Mouse (Mus musculus) v-Abl transformed pro-B cells (cell line): Measurements from ENCODE around the gene Stk32c.

Source experiments
- in situ Hi-C, 2 experiments: fragments of 400-800 bp; cut with MboI; formaldehyde crosslinking; loops; one replicate each; pipeline ENCODE4 v1.15.1; 2025; ENCODE audit not compliant: unreplicated experiment in 2 of 2

The Stk32c gene

GRCm38 (mm10) chr7:139082281-139082680, 130.8 kb downstream of the Stk32c start:
- in situ Hi-C loops, result no loop called here

GRCm38 (mm10) chr7:139081158-139081557, 131.9 kb downstream of the Stk32c start:
- in situ Hi-C loops, result no loop called here

GRCm38 (mm10) chr7:139080714-139081113, 132.4 kb downstream of the Stk32c start:
- in situ Hi-C loops, result no loop called here

- in situ Hi-C loops, result no loop called here
These were observed 134.0 kb downstream of the Stk32c start for GRCm38 (mm10) chr7:139079141-139079540.

GRCm38 (mm10) chr7:139078181-139078580, 134.9 kb downstream of the Stk32c start:
- in situ Hi-C loops, result no loop called here

GRCm38 (mm10) chr7:139077283-139077682, 135.8 kb downstream of the Stk32c start:
- in situ Hi-C loops, result no loop called here

GRCm38 (mm10) chr7:139075054-139075794, 137.9 kb downstream of the Stk32c start:
- in situ Hi-C loops, result no loop called here

DNA sequence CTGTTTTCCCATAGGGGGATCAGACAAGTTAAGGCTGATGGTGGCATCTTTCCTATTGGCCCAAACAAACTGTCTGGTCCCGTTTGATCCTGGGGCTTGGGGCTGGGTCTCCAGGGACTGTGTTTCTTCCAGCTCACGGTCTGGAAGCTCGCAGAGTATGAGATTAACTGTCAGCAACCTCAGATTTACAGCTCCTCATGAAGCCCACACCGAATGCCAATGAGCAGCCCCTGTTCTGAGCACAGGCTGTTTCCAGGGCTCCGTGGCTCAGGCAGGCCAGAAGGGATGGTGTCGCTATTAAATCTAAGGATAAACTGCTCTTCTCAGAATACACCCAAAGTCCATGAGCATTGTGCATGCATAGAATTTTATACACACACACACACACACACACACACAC, 138.9 kb downstream of the Stk32c start:
- in situ Hi-C loops, result no loop called here

DNA sequence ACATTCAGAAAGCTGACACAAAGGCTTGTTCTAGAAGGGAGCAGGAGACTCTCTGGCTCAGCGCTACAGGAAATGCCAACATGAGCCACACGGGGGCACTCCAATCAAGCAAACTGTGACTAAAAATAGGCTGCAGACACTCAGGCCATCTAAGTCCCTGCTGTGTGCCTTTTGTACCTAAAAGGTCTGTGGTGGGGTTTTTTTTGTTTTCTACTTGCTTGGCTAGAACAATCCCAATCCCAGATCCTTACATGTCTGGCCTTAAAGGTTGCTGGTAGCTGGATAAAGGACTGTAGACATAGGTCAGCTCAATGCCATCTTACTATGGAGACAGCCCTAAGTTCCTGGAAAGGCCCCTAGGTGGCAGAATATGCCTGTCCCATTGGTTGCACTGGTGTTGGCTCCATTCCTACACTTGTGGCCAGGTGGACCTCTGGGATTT, 144.9 kb downstream of the Stk32c start:
- in situ Hi-C loops, result no loop called here

DNA sequence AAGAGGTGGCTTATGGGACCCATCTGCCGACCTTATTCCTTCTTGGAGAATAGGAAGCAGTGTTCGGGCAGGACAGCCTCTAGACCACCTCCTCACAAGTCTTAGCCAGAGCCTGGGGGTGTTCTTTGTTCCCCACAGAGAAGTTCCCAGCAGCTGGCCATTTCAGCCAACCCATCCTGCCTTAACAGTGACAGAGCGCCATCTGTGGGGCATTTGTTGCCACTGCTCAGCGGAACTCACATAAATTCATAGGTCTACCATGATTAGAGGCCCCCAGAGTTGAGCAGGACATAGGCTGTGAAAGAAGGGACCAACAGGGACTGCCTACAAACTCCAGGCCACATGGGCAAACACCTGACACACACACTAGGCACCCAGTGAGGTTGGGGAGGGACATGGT, 149.7 kb downstream of the Stk32c start:
- in situ Hi-C loops, result no loop called here
